16 mouse cellular contexts compared by ENCODE assay signal in the genomic region with DNA sequence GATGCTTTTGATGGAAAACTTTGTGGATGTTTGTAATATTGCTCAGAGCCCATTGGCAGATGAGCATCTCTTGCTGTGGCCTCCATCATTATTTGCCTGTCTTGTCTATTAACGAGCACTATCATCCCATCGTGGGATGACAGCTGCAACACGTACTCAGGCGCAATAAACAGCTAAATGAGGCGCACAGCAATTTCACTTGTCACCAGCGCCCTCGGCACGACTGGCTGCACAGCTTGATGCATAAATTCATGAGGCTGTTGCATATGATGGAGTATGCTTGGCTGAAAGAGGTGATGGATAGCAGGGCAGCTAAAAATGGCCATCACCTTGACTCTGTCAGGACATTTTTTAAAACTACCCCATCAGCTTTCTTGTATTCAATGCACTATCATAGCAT.
A peak's percentile ranks its signal among the peaks of the same experiment; 100 is the strongest.
DNase-seq lines count a peak whose midpoint lies in the region; ATAC-seq lines count a peak whose summit lies in the region.
"Had no signal": no experiment of that assay in that cellular context is flagged by ENCODE, and none has a peak within 500 bp of the region (broad histone marks: within the 10 kb centered on the region; RNA-seq: fewer than 3 reads in every experiment).

No protein-coding gene starts in this region.

- H3K27me3 ChIP-seq in hindbrain, embryonic 12.5 days = no peaks in the 10 kb centered on the region
- no peaks in the 10 kb centered on the region for H3K27me3 ChIP-seq in midbrain, embryonic 15.5 days (replicated peaks)
- no peaks in the 10 kb centered on the region for H3K27me3 ChIP-seq in limb, embryonic 10.5 days (ENCODE audit: low read depth, poor library complexity, severe bottlenecking)
- H3K27me3 ChIP-seq: heart, embryonic 13.5 days; kidney, embryonic 15.5 days; liver, embryonic 13.5 days had no signal

- H3K9ac ChIP-seq in hindbrain, embryonic 12.5 days = no peak overlapping the region
- H3K9ac ChIP-seq in midbrain, embryonic 15.5 days = no peak overlapping the region
- H3K9ac ChIP-seq: heart, embryonic 13.5 days; kidney, embryonic 15.5 days; liver, embryonic 13.5 days had no signal

- no peak overlapping the region for H3K27ac ChIP-seq in hindbrain, embryonic 12.5 days
- no peak overlapping the region for H3K27ac ChIP-seq in midbrain, embryonic 15.5 days
- no peak overlapping the region for H3K27ac ChIP-seq in limb, embryonic 10.5 days
- H3K27ac ChIP-seq: heart, embryonic 13.5 days; kidney, embryonic 15.5 days; layer of hippocampus, adult 2 months; liver, embryonic 13.5 days had no signal

- 0 out of 2 replicates have a peak, but pooled peaks cover 2% of the 10 kb centered on the region for H3K4me1 ChIP-seq in hindbrain, embryonic 12.5 days
- peaks cover 4% of the 10 kb centered on the region; the same call in 1 of the 2 replicates for H3K4me1 ChIP-seq in midbrain, embryonic 15.5 days
- H3K4me1 ChIP-seq in limb, embryonic 10.5 days = no peaks in the 10 kb centered on the region
- H3K4me1 ChIP-seq: heart, embryonic 13.5 days; kidney, embryonic 15.5 days; liver, embryonic 13.5 days had no signal

- H3K4me2 ChIP-seq in hindbrain, embryonic 12.5 days (replicated peaks) = 0 out of 2 replicates have a peak overlapping the region, but pooled peaks have one; percentile 11
- H3K4me2 ChIP-seq in midbrain, embryonic 15.5 days = no peak overlapping the region
- H3K4me2 ChIP-seq: heart, embryonic 13.5 days; kidney, embryonic 15.5 days; liver, embryonic 13.5 days had no signal

- WGBS in hindbrain, embryonic 12.5 days = 34% methylated on average over 8 of the region's 8 CpGs
- 29% methylated on average over 8 of the region's 8 CpGs for WGBS in midbrain, embryonic 15.5 days
- 77% methylated on average over 8 of the region's 8 CpGs for WGBS in limb, embryonic 10.5 days

- DNase-seq in brain, adult 2 months (ENCODE audit: low read depth, low spot score) = peak; percentile 12
- peak; percentile 45 for DNase-seq in embryo, embryonic 10.5 days (ENCODE audit: low spot score)
- DNase-seq in frontal cortex, postnatal 36 days (ENCODE audit: low spot score in 2 of 2) = no peak
- no peak for DNase-seq in layer of hippocampus, postnatal 14 days (ENCODE audit: low spot score in 2 of 2)
- no peak for DNase-seq in limb, embryonic 10.5 days (ENCODE audit: low spot score)
- DNase-seq: adrenal gland, postnatal 36 days; gastrocnemius, postnatal 14 days; liver, embryonic 13.5 days; lung, postnatal 14 days; thymus, postnatal 25 days had no signal

- no peak overlapping the region for H3K4me3 ChIP-seq in hindbrain, embryonic 12.5 days
- H3K4me3 ChIP-seq in midbrain, embryonic 15.5 days = no peak overlapping the region
- no peak overlapping the region for H3K4me3 ChIP-seq in limb, embryonic 10.5 days
- H3K4me3 ChIP-seq: heart, embryonic 13.5 days; kidney, embryonic 15.5 days; layer of hippocampus, adult 2 months; liver, embryonic 13.5 days had no signal

- H3K9me3 ChIP-seq in hindbrain, embryonic 12.5 days (replicated peaks) = no peaks in the 10 kb centered on the region
- H3K9me3 ChIP-seq in midbrain, embryonic 15.5 days = no peaks in the 10 kb centered on the region
- no peaks in the 10 kb centered on the region for H3K9me3 ChIP-seq in limb, embryonic 10.5 days (replicated peaks)
- H3K9me3 ChIP-seq: heart, embryonic 13.5 days; kidney, embryonic 15.5 days; liver, embryonic 13.5 days had no signal

- no peaks in the 10 kb centered on the region for H3K36me3 ChIP-seq in hindbrain, embryonic 12.5 days
- no peaks in the 10 kb centered on the region for H3K36me3 ChIP-seq in midbrain, embryonic 15.5 days (replicated peaks)
- no peaks in the 10 kb centered on the region for H3K36me3 ChIP-seq in limb, embryonic 10.5 days
- H3K36me3 ChIP-seq: heart, embryonic 13.5 days; kidney, embryonic 15.5 days; liver, embryonic 13.5 days had no signal

- ATAC-seq in hindbrain, embryonic 12.5 days (ENCODE audit: low FRiP score) = peak; percentile 91
- peak; percentile 69; the same call in 1 of the 2 replicates for ATAC-seq in midbrain, embryonic 15.5 days (replicated peaks)
- ATAC-seq: CD4-positive, CD25-positive, alpha-beta regulatory T cell, adult 4 months had no signal

Comparison
In these comparisons a context has a peak if more than half of its experiments do, and no peak if none do; other contexts are left out.
1. DNase-seq: peak in brain, adult 2 months (single experiment) and embryo, embryonic 10.5 days (single experiment); none in frontal cortex, postnatal 36 days (0 of 2), layer of hippocampus, postnatal 14 days (0 of 2) and limb, embryonic 10.5 days (single experiment).